Mouse (Mus musculus): ENCODE results near the gene Akap6.
"Not testable (repeated sequence)": the region's sequence is repeated elsewhere in the genome, so short reads cannot be mapped to it uniquely, and the experiment has no call there.

DNA sequence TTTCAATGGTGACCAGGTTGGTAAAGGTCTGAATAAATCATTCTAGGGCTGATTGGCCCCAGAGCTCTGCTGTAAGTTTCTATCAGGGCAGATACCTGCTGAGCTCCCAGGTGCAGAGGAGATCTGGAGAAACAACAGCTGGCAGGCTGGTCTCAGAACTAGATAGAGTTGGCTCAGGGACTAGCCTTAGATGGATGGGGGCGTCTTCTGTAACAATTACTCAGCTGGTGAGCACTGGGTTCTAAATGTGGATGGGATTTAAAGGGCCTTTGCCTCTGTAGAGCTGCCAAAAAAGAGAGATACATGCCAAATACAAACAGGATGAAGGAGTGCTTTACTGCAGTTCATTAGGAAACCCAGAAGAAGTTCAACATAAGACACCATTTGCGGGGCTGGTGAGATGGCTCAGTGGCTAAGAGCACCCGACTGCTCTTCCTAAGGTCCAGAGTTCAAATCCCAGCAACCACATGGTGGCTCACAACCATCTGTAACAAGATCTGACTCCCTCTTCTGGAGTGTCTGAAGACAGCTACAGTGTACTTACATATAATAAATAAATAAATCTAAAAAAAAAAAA, 24.9 kb downstream of the Akap6 start:
- not testable (repeated sequence) for TF ChIP-seq CTCF (IDR thresholded peaks at IDR 0.05; ENCODE audit: control insufficient read depth, insufficient read depth, insufficient replicate concordance, low read depth, low read length); POLR2A (IDR thresholded peaks at IDR 0.05; ENCODE audit: control insufficient read depth, low read depth, low read length)

All from testis, adult 2 months (tissue).